Mouse (Mus musculus) layer of hippocampus, postnatal 25 days (tissue): ENCODE measurements around the gene Trdn. TPM values are rescaled to one million over a fixed set of nuclear protein-coding genes. Genes with fewer than 3 reads are reported as not detected.
A peak's percentile ranks its signal among the peaks of the same experiment; 100 is the strongest.

Source experiments
- DNase-seq, 2 experiments: peaks; one replicate each; pipeline ENCODE4 v3.0.0; 2022; ENCODE audit warnings: mixed read lengths in 2 of 2, low spot score in 1 of 2; ENCODE audit errors: extremely low spot score in 1 of 2
- total RNA-seq, 2 experiments: library from RNA; stranded (reverse); gene quantifications; 2 replicates each; pipeline ENCODE4 v1.2.3; 2021

Trdn gene
- total RNA-seq = not detected

DNA sequence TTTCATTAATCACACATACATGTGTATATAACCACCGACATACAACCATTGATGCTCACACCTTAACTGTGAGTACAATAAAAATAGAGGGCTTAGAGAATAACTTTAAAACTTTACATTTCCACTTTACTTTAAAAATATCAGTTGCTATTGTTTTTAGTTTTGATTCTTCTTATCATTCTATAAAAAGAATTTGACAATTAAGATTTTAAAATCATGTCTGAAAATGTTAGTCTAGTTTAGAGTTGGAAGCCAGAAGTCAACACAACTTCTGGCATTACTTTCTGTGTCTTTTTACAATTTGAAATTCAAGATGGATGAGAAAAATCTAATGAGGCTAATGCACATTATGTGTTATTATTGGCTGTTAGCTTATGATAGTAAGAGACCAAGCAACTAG lies at the start of gene Trdn:
Trdn (plus strand) TSS at position 301 of the 400 bp plus-strand sequence.
- DNase-seq = no peak

DNA sequence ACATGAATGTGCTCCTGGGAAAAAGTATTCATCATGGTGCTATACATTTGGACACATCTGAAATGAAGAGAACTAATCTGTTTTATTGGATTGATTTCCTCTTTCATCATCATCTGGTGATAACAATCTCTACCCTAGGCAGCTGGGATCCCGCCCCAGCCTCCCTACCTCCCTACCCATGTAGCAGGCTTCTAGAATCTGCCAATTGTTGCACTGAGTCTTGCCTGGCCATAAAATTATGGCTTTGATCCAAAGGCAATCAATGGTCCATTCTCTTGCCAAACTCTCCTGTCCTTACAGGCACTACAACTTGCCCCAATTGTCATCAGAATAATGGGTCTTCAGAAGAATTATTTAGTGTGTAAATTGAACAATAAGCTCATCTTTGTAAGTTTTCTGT lies 19.6 kb upstream of the Trdn start:
- no peak for DNase-seq

DNA sequence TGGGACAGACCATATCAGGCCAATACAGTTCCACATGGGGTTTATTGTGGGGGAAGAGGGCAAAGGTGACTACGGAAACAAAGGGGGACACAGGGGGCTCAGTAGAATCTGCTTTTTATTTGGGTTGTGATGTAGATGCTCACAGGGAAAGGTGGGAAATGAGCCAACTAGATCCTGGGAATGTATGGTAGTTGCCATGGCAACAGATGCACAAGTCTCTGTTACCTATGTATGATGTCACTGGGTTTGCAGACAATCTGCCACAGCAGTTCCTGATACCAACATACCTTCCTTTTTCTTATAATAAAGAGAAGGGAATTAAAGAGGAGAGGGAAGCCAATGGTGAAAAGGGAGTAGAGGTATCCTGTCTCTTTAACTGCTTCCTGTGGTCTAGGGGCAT lies 14.8 kb upstream of the Trdn start:
- DNase-seq = no peak

DNA sequence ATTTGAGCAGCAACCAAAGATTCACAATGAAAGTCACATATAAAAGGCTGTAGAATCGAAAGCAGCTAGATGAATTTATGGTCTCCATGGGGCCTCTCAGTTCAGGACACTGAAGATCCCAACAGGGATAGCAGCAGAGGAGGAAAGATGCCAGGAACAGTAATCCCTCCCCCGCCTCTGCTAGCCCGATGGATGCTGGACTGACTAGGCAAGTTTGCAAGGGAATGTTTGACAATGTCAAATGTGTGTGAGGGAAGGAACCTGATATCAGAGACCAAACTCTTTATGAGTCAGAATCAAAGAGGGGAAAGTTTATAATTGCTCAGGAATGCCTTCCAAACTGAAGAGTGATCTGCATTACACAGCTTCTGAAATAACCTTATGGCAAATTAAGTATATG lies 7.2 kb upstream of the Trdn start:
- DNase-seq = no peak

DNA sequence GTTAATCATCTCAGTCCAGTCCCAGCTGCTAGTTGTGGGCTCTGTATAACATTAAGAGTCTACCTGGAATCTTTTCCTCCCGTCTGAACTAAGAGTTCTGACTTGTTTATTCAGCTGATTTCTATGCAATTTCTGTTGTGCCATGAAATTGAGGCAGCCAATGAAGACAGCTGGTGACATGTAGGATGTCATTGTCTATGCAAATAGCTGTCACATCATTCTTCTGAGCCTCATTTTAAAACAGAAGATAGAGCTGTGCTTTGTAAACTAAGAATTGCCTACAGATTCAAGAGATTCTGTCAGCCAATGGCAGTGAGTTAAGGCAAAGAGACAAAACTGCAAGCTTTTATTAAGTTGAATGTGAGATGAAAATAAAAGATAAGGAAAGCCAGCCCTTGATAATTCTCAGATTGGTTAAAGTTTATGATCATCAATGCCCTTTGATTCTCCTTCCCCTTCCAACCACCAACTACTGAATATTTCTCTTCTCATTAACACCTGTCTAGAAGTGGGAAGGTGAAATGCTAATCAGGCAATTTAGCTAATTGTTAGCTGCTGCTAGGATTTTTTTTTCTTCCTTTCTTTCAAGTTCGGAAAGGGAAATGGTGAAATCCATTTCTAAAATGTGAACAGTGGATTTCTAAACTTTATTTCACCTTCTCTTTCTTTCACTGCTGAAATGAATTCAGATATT lies 1.9 kb downstream of the Trdn start:
- no peak for DNase-seq

DNA sequence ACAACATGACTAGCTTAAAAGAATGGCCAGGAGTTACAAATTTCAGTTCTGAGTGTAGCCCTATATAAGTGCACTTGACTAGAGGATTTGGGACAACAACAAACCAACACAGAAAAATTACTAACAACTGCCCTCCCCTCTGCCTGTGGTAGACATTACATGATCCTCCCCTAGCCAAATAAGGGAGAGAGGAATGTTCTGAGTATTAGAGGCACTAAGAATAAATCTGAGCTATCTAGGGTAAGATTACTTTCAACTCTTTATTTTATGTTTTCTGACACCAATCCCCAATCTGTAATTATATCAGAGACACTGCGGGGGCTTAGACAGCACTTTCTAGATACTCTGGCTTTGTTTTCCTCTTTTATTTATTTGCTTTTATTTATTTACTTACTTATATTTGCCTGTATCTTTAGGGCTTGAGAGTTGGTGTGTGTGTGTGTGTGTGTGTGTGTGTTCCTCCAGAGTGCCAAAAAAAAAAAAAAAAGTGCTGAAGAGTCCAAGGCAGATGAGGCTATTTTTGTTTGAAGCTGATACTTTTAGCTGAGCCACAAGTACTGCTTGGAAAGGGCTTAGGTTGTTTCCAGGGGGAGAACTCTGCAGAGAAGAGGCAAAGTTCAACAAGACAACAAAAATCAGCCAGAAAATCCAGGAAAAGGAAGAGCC lies 2.7 kb downstream of the Trdn start:
- DNase-seq = no peak

DNA sequence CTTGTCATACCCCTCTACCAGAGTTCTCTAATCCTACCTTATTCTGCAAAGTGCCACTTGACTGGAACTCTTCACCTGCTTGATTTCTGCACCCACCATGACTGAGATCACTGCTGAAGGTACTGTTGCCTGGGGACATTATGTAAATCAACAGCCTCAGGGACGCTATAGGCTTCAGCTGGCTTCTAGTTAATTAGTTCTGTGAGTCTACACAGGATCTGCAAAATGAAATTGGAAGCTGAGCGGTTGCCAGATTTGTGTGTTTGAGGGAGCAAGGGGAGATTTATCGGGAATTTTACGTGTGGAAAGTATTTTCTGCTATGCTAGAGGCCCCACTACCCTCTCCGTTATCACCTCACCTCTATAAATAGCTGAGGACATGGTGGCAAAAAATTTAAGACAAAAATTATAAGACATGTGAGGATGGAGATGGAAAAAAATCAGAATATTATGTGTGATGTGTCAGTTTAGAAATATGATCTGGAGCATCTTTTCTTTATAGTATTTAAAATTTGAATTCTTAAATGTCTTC lies 3.3 kb downstream of the Trdn start:
- no peak for DNase-seq

DNA sequence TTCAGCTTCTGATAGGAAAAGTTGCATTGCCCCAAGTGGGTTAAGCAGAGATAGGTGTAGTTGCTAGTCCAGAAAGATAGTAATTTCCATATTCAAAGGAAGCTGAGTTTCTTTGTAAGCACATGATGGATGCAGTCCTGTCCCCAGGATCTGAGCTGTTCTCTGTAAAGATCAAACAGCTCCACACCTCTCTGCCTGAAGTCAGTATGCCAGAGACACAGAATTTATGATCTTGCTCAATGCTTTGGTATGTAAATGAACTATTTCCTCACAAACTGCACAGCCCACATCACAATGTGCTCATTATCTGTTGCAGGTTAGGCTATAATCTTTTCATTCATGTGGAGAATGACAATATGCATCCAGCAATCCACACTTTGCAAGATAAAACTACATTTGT lies 8.0 kb downstream of the Trdn start:
- no peak for DNase-seq

DNA sequence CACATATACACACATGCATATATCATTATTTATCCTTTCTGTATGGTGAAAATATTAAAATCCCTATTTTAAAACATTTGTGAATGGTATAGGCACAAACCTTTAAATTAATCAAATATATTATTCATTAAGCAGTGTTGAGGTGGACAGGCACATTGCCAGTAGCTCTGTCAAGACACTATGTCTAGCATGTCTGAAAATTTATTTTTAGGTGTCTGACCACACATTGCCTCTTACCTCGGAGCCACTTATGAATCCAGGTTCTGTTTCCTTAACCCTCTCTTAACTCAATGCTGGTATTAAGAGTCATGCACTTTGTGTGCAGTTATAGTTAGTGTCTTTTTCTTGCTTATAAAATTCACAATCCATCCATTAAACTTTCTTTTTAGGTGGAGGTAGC lies 12.0 kb downstream of the Trdn start:
- no peak for DNase-seq

DNA sequence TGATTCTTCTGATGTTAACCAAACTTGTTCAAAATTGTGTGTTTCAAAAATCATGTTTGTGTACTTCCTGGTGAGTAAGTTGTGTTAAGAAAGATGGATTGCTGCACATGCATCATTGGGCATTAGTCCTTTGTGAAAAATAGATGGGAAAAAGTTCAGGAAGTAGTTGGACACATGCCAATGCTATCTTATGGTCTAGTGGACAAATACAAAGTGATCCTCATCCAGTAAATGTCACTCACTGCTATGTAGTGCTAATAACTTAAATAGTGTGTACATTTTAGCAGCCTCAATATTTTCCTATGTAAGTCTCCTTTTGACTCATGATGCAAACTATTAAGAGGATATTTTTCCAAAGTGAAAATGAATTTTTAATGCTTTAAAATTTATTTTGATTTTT lies 27.6 kb downstream of the Trdn start:
- DNase-seq = no peak

DNA sequence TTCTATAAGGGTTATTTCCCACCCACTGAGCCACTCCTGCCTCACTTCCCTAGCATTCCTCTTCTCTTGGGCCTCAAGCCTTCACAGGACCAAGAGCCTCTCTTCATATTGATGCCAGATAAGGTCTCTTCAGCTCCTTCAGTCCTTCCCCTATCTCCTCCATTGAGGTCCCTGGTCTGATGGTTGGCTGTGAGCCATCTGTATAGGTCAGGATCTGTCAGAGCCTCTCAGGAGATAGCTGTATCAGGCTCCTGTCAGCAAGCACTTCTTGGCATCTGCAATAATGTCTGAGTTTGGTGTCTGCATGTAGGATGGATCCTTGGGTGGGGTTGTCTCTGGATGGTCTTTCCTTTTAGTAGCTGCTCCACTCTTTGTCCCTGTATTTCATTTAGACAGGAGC lies 42.7 kb downstream of the Trdn start:
- DNase-seq = no peak

DNA sequence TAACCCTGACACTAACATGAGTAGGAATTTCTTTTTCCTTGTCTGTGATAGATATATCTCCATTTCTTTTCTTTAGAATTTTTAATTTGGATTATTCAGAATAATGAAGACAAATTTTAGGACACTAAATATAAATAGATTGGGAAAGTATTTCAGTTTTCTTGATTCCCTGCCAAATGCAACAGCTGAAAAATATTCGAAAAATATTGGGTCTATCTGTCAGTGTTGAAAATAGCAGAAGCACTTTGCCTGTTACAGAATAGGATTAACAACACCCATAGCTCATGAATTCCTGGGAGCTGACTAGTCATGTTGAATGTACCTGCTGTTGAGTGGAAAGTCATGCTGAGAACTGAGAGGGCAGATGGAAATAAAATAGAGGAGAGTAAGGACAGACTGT lies 64.6 kb downstream of the Trdn start:
- DNase-seq = no peak

DNA sequence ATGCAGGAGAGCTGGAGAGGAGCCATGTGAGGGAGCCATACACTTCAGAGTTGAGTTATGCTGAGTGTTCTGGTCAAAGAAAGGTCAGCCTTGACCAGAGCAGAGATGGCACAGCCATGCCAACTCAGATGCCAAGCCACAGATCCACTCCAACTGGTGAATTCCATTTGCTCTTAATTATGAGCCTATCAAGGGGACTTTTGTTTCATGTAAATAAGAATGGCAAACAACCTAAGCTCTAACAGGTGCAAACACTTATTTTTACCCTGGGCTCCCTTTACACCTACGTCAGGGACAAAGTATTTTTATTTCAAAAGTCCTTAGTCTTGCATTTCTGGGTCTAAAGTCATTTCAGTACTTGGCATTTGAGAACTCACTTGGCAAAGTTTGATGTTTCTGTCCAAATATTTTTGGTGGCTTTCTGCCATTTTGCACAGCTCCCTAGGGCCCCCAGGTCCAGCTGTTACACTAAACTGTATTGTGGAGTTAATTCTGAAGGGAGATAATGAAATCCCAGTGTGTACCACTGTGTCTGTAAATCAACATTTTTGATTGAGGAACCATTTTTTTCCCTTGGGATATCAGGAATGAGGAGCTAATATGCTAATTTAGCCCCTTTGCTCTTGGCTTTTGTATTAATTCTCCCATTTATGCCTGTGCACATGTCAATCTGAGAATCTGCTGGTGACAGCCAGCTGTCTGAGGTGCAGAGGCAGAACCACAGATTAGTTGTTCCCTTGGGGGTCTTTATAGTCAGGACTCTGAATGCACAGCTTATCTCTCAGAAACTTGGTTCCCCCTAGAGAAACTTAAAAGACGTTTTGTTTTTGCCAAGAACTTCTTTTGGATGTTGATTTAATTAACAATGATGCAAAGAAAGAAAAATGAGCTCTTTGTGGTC lies 99.6 kb downstream of the Trdn start:
- DNase-seq = no peak

DNA sequence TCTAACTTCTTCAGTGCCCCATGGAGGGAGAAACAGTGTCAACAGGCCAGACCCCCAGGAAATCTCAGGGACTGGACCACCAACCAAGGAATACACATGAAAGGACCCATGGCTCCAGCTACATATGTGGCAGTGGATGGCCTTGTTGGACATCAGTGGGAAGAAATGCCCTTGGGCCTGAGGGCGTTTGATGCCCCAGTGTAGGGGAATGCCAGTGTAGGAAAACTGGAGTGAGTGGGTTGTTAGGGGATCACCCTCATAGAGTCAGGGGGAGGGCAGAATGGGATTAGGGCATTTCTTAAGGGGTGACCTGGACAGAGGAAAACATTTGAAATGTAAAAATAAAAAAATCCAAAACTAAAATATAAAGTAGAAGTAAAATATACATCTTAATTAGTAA lies 108.7 kb downstream of the Trdn start:
- no peak for DNase-seq

DNA sequence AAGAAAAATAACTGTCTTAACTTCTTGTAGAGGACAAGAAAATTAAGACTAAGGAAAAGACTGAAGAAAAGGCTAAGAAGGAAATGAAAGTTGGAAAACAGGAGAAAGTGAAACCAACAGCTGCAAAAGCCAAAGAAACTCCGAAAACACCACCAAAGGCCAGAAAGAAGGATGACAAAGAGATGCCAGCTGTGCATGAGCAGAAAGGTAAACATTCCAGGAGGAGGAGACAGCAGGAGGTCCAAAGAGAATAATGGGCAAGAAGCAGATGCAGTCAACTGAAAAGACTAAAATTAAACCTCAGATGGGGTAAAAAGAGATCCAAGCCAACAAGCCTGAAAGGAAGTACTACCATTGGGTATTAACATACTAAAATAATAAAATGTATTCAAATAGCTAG lies 115.6 kb downstream of the Trdn start:
- no peak for DNase-seq

DNA sequence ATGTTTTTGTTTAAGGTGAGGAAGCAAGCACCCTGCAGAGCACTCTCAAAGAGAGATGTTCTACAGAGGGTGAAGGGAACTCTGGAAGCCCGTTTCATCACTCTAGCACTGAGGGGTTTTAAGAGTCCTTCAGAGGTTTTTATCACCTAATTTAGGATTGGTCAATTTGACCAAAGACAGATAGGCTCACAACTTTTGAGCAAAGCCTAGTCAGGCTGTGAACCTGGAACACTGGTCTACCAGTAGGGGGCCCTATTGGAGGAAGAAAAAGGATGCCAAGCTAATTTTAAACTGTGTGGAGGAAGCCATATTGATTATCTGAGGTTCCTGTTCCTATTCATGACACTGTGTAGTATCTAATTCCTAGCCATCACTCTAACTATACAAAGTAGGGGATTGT lies 117.9 kb downstream of the Trdn start:
- DNase-seq = no peak

DNA sequence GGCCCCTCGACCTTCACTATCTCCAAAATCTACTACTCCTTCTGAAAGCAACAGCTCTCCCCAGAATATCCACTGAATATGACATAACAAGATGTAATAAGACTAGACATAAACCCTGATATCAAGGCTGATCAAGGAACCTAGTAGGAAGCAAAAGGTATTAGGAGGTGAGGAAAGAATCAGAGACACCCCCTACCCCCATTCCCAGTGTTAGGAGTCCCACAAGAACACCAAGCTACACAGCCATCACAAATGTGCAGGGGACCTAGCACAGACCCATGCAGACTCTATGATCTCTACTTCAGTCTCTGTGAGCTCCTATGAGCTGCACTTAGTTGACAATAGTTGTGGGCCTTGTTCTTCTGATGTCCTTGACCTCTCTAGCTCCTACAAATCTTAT lies 130.1 kb downstream of the Trdn start:
- no peak for DNase-seq

DNA sequence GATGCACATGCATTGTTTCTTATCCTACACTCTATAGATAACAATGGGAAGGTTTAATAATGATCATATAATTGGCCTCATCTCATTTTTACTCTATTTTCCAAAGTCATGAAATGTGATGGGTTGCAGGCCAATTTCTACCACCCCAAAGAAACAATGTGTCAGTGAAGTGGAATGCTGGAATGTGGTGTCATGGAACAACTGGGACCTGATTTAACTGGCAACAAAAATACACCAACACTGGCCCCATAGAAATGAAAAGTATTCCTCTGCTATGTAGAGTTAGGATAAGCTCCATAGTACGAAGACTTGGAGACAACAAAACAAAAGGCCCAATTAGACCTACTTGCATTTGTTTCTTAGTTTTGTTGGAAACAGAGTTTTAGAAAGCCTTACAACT lies 173.6 kb downstream of the Trdn start:
- DNase-seq = no peak

DNA sequence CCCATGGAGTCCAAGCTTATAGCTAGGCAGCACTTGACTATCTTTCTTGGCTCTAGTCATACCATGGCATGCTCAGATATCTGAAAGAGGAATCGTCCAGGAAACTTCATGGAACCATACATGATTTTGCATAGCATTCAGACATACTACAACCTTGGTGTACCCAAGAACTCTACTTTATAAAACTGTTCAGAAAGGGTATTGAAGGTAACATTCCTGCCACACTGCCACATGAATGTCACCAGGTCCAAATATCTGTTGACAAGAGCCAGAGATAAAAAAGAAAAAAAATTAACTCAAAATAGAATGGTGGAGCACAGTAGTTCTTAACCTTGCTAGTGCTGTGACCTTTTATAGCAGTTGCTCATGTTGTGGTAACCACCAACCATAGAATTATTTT lies 175.8 kb downstream of the Trdn start:
- no peak for DNase-seq

DNA sequence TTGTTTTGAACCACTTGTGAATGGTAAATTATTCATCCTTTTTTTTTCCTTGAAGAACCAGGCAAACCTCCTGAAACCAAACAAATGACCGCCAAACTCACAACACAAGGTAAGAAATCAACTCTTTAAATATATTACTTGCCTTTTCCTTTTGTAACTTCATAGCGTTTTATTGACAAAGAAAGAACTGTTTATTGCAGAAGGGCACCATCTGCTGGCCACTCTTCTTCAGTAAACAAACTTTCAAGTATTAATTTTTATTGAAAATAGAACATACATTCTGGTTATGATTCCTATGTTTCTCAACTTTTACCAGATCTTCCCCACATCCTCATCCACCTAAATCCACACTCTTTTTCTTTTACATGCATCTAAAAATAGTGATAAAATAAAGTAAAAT lies 224.6 kb downstream of the Trdn start:
- peak in 1 of 2 experiments; percentile 55 for DNase-seq

DNA sequence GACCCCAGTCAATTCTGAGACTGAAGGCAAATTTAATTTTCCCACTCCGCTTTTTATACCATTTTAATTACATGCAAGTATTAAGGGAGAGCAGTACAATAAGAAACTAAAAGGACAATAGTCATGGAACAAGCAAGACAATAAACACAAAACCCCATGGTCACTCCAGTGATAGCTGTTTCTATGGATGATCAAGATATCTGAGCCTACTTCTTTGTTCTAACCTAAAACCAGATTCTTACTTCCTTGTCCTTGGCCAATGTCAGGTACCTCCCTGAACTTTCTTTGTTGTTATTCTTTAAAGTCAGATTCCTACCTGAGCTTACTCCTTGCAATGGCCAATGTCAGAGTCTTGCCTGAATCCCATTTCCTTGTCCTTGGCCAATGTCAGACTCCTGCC lies 272.7 kb downstream of the Trdn start:
- no peak for DNase-seq
